Mouse (Mus musculus) liver, embryonic 16.5 days (tissue): ENCODE data around the gene Gm45234. TPM values are rescaled to one million over a fixed set of nuclear protein-coding genes. Genes with fewer than 3 reads are reported as not detected.

Experiments used
- ATAC-seq: fragments of 200-750 bp; cut with Nextera tagmentation; 2 replicates; pipeline ENCODE4 v1.8.0; 2017; ENCODE audit warnings: low read depth, mild to moderate bottlenecking, moderate number of reproducible peaks, moderate library complexity
- H3K27ac ChIP-seq: fragments of 300-500 bp; sonication (generic); 2 replicates; pipeline ENCODE4 v1.5.1; 2014; ENCODE audit warnings: mild to moderate bottlenecking, low read length
- H3K27me3 ChIP-seq: fragments of 300-500 bp; sonication (generic); 2 replicates; pipeline ENCODE4 v1.6.1; 2014; ENCODE audit warnings: low read depth, low read length, mixed read lengths; ENCODE audit not compliant: control insufficient read depth, insufficient read depth
- H3K36me3 ChIP-seq: fragments of 300-500 bp; sonication (generic); 2 replicates; pipeline ENCODE4 v1.6.1; 2014; ENCODE audit warnings: mild to moderate bottlenecking; ENCODE audit not compliant: control insufficient read depth, insufficient read depth
- H3K4me1 ChIP-seq: fragments of 300-500 bp; sonication (generic); 2 replicates; pipeline ENCODE4 v1.6.1; 2014; ENCODE audit warnings: low read depth, low read length, mixed read lengths; ENCODE audit not compliant: control insufficient read depth
- H3K4me2 ChIP-seq: fragments of 300-500 bp; sonication (generic); 2 replicates; pipeline ENCODE4 v1.6.1; 2014; ENCODE audit warnings: low read depth, low read length, mixed read lengths
- H3K4me3 ChIP-seq: fragments of 300-500 bp; sonication (generic); 2 replicates; pipeline ENCODE4 v1.5.1; 2014; ENCODE audit warnings: low read depth, mild to moderate bottlenecking, low read length
- H3K9ac ChIP-seq: fragments of 300-500 bp; sonication (generic); 2 replicates; pipeline ENCODE4 v1.6.1; 2014; ENCODE audit warnings: low read depth, low read length
- H3K9me3 ChIP-seq: fragments of 300-500 bp; sonication (generic); replicated peaks from 2 replicates; pipeline ENCODE4 v1.6.1; 2016; ENCODE audit warnings: low read length; ENCODE audit not compliant: control insufficient read depth
- WGBS: fragments of 180-500 bp; shearing (Covaris S2); extraction: QIAGEN DNeasy Blood & Tissue Kit; methylation state at CpG from one replicate; pipeline ENCODE4 v1.1.7; 2014; ENCODE audit not compliant: insufficient replicate concordance; 5-methylcytosine and 5-hydroxymethylcytosine counted together
- polyA plus RNA-seq: library from polyadenylated mRNA; unstranded; fragments of >200 nt; fragmentation: Nextera tagmentation; extraction: Ambion mirVana; gene quantifications from 2 replicates; pipeline ENCODE4 v1.2.1, GENCODE M21; 2015

Gm45234 gene
- polyA plus RNA-seq, 1 experiment from 2014 or later = not detected

DNA sequence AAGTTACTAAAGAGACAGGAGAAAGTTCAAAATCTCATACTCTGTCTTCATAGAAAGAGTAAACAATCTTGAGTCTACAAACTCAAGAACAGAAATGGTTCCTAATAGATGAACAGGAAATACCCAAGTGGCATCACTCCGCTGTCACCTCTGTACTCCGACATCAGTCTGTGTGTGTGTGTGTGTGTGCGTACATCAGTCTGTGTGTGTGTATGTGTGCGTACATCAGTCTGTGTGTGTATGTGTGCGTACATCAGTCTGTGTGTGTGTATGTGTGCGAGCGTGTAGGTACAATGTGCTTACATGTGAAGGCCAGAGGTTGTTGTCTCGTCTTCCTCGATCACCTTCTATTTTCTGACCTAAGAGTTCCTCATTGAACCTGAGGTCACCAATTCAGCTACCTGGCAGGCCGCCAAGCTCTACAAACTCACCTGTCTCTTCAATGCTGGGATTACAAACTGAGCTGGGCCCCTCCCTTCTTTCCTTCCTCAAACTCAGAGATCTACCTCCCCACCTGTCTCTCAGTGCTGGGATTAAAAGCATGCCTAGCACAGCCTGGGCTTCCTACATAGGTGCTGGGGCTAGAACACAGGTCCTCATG is 47.4 kb downstream of the Gm45234 start:
- WGBS = 84% methylated on average over 10 of the region's 10 CpGs
- Histone ChIP-seq H3K9me3 (no peaks in the 10 kb centered on the region), H3K27ac (no peak overlapping the region), H3K4me3 (no peak overlapping the region), H3K4me2 (no peak overlapping the region), H3K36me3 (peaks cover 38% of the 10 kb centered on the region), H3K4me1 (peaks cover 27% of the 10 kb centered on the region), H3K9ac (no peak overlapping the region), H3K27me3 (no peaks in the 10 kb centered on the region)
- ATAC-seq = no peak

- no peak overlapping the region for H3K4me2 ChIP-seq
- no peak overlapping the region for H3K27ac ChIP-seq
- H3K4me1 ChIP-seq = peaks cover 19% of the 10 kb centered on the region
- no peaks in the 10 kb centered on the region for H3K9me3 ChIP-seq
- H3K36me3 ChIP-seq = peaks cover 58% of the 10 kb centered on the region
- H3K27me3 ChIP-seq = no peaks in the 10 kb centered on the region
- WGBS = 74% methylated on average over 5 of the region's 5 CpGs
- ATAC-seq = no peak
- H3K4me3 ChIP-seq = no peak overlapping the region
- H3K9ac ChIP-seq = no peak overlapping the region
Observed at GRCm38 (mm10) chr6:124706061-124706627, 49.7 kb downstream of the Gm45234 start.

- no peaks in the 10 kb centered on the region for H3K27me3 ChIP-seq
- H3K36me3 ChIP-seq = peaks cover 69% of the 10 kb centered on the region
- peaks cover 6% of the 10 kb centered on the region for H3K4me1 ChIP-seq
- no peak for ATAC-seq
- no peak overlapping the region for H3K9ac ChIP-seq
- 82% methylated on average over 2 of the region's 2 CpGs for WGBS
- no peaks in the 10 kb centered on the region for H3K9me3 ChIP-seq
- H3K27ac ChIP-seq = no peak overlapping the region
- H3K4me2 ChIP-seq = no peak overlapping the region
- H3K4me3 ChIP-seq = no peak overlapping the region
Observed at GRCm38 (mm10) chr6:124704417-124704816, 51.4 kb downstream of the Gm45234 start.

DNA sequence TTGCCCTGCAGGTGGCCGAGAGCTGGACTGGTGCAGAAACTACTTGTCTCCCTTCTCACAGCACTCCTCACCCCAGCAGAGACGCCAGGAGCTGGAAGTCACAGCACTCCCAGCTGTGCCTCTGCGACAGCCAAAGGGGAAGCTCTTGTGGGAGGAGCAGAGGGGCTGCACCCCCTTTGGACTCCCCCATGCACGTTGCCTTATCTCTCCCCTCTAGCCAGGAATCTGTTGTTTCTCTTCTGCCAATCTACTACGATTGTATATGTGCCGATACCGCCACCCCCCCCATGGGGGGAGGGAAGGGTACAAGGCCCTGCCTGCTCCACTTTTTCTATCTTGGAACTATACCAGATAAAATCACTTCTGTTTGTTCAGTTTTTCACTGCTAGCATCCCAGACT is 52.0 kb downstream of the Gm45234 start:
- no peaks in the 10 kb centered on the region for H3K9me3 ChIP-seq
- peaks cover 74% of the 10 kb centered on the region for H3K36me3 ChIP-seq
- H3K9ac ChIP-seq = no peak overlapping the region
- ATAC-seq = no peak
- H3K4me2 ChIP-seq = no peak overlapping the region
- WGBS = 37% methylated on average over 7 of the region's 7 CpGs
- H3K4me1 ChIP-seq = peaks cover 4% of the 10 kb centered on the region; the same call in 1 of the 2 replicates
- H3K27ac ChIP-seq = no peak overlapping the region
- H3K4me3 ChIP-seq = no peak overlapping the region
- no peaks in the 10 kb centered on the region for H3K27me3 ChIP-seq

DNA sequence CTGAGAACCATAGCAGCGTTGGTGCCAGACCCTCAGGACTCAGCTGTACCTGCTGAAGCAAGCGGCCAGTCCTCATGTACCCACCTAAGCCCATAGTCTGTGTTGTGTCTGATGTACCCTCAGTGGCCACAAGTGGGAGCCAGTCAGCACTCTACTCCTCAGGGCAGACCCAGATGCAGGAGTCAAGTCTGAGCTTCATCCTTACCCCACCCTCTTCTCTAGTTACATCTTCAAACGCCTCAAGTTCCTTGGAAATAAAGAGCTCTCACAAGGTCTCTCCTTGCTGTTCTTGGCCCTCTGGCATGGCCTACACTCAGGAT is 53.1 kb downstream of the Gm45234 start:
- peak; percentile 44; the same call in 1 of the 2 replicates for ATAC-seq
- Histone ChIP-seq H3K4me1 (no peaks in the 10 kb centered on the region; the same call in 1 of the 2 replicates), H3K4me3 (no peak overlapping the region), H3K27ac (no peak overlapping the region), H3K27me3 (no peaks in the 10 kb centered on the region), H3K4me2 (no peak overlapping the region), H3K9me3 (no peaks in the 10 kb centered on the region), H3K9ac (no peak overlapping the region), H3K36me3 (peaks cover 71% of the 10 kb centered on the region)
- WGBS = 54% methylated on average over 3 of the region's 3 CpGs

- Histone ChIP-seq H3K27me3 (no peaks in the 10 kb centered on the region), H3K4me1 (no peaks in the 10 kb centered on the region; the same call in 1 of the 2 replicates), H3K9ac (no peak overlapping the region), H3K9me3 (no peaks in the 10 kb centered on the region), H3K4me3 (no peak overlapping the region), H3K27ac (no peak overlapping the region), H3K4me2 (no peak overlapping the region), H3K36me3 (peaks cover 66% of the 10 kb centered on the region)
- WGBS = 81% methylated on average over 17 of the region's 17 CpGs
- ATAC-seq = peak; percentile 4; the same call in 1 of the 2 replicates
Observed at GRCm38 (mm10) chr6:124702102-124702783, 53.6 kb downstream of the Gm45234 start.

GRCm38 (mm10) chr6:124701338-124701737 is 54.5 kb downstream of the Gm45234 start:
- H3K4me3 ChIP-seq = no peak overlapping the region
- no peaks in the 10 kb centered on the region; the same call in 1 of the 2 replicates for H3K4me1 ChIP-seq
- no peaks in the 10 kb centered on the region for H3K27me3 ChIP-seq
- peaks cover 65% of the 10 kb centered on the region for H3K36me3 ChIP-seq
- 80% methylated on average over 8 of the region's 8 CpGs for WGBS
- no peak for ATAC-seq
- H3K4me2 ChIP-seq = no peak overlapping the region
- no peaks in the 10 kb centered on the region for H3K9me3 ChIP-seq
- H3K9ac ChIP-seq = no peak overlapping the region
- H3K27ac ChIP-seq = no peak overlapping the region

- WGBS = 77% methylated on average over 11 of the region's 11 CpGs
- Histone ChIP-seq H3K9ac (no peak overlapping the region), H3K4me2 (no peak overlapping the region), H3K4me3 (no peak overlapping the region), H3K9me3 (no peaks in the 10 kb centered on the region), H3K36me3 (peaks cover 58% of the 10 kb centered on the region), H3K27me3 (no peaks in the 10 kb centered on the region), H3K4me1 (no peaks in the 10 kb centered on the region; the same call in 1 of the 2 replicates), H3K27ac (peak overlapping the region; percentile 12; the same call in 1 of the 2 replicates)
- peak; percentile 52 for ATAC-seq
Observed at GRCm38 (mm10) chr6:124699962-124700610, 55.7 kb downstream of the Gm45234 start.

- WGBS = 81% methylated on average over 4 of the region's 4 CpGs
- H3K36me3 ChIP-seq = peaks cover 51% of the 10 kb centered on the region
Observed at GRCm38 (mm10) chr6:124699366-124699765, 56.5 kb downstream of the Gm45234 start.

More at GRCm38 (mm10) chr6:124699366-124699765, 56.5 kb downstream of the Gm45234 start:
- Histone ChIP-seq H3K27me3 (no peaks in the 10 kb centered on the region), H3K27ac (no peak overlapping the region), H3K9me3 (no peaks in the 10 kb centered on the region), H3K9ac (no peak overlapping the region), H3K4me1 (peaks cover 3% of the 10 kb centered on the region), H3K4me2 (no peak overlapping the region), H3K4me3 (no peak overlapping the region)
- no peak for ATAC-seq
